Mouse (Mus musculus) induced T-regulatory cell, adult 2 months (primary cell): Measurements from ENCODE around the gene Trmt10c.
"Not testable (repeated sequence)": the region's sequence is repeated elsewhere in the genome, so short reads cannot be mapped to it uniquely, and the experiment has no call there.

Source experiments
- DNase-seq: peaks from one replicate; pipeline ENCODE4 v3.0.0-alpha.2; 2012; ENCODE audit warnings: low read depth

The Trmt10c gene

DNA sequence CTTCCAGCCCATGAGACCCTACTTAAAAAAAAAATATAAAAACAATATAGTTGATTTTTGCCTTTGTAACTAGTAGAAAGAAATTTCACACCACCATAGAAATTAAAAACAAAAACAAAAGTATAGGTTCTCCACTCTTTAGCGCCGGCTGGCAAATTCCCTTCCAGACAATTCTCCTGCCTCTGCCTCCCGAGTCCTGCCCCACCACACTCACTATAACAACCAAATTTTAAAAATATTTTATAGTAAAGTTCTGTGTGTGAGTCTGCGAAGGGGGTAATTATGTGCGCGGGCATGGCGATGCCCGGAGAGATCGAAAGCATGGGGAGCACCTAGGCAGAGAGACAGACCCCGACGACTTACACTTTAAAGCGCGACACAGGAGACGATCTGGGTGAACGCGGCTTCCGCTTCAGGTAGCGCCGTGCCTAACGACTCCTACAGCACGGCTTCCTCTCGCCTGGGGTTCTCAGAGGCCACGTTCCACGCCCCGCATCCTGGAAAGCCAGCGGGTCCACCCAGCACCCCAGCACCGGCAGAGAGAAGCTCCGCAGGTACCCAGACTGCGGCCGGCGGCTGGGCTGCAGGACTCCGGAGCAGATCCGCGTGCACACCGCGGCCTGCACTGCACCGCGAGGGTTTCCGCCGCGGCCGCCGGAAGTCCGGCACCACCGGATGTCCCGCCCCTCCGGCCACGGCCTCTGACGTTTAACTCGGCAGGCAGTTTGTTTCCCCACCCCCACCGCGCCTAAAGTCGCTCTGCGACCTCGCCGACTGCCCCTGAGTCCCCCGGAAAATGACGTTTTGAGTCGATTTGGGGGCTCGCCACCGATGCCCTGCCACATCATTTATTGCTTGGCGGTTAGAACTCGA is at the start of gene Trmt10c:
Gene Trmt10c, minus strand, starts transcription at position 682 of the 873 bp plus-strand sequence.
- peak; percentile 95 for DNase-seq

DNA sequence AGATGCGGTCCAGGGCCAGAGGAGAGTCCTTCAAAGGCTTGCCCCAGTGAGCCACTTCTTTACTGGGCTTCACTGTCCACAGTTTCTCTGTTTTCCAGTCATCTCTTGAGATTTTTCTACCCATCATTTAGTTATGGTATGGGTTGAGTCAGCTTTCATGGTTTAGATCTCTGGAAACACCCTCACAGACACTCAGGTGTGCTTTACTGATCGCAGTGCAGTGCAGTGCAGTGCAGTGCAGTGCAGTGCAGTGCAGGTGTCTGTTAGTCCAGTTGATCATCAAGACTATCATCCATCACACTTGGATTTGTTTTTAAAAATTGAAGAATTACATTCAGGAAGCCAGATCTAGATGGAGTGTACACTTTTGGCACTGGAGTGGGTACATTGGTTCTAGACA is 48.7 kb upstream of the Trmt10c start:
- no peak for DNase-seq

DNA sequence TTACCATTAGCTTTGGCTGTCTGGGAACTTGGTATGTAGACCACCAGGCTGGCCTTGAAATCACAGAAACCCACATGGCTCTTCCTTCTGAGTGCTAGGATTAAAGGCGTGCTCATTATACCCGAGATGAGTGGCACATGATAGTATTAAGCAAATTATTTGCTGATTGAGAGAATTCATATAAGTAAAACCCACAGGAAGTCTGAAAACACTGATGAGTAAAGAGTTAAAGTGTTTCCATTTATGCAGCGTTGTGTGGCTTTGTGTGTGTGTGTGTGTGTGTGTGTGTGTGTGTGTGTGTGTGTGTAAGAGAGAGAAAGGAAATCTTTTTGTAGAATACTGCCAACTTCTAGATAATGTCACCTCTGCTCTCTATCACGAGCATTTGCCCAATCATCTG is 44.1 kb upstream of the Trmt10c start:
- DNase-seq = no peak

DNA sequence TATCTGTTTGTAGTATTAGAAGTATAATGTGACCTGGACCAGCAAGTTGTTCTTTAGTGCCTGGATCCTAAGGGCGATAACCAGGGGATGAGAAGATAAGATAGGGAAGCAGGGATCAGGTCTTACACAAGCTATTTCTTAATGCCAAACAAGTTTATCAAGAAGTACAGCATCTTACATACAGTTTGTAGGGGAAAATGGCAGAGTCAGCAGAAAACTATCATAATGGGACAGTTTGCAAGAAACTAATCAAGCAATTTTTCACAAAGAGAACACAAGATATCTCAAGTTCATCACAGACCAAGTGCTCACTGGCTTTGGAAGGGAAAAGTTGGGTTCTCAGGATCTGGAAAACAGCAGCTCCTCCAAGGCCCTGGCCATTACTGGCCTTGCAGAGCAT is 41.8 kb upstream of the Trmt10c start:
- DNase-seq = no peak

DNA sequence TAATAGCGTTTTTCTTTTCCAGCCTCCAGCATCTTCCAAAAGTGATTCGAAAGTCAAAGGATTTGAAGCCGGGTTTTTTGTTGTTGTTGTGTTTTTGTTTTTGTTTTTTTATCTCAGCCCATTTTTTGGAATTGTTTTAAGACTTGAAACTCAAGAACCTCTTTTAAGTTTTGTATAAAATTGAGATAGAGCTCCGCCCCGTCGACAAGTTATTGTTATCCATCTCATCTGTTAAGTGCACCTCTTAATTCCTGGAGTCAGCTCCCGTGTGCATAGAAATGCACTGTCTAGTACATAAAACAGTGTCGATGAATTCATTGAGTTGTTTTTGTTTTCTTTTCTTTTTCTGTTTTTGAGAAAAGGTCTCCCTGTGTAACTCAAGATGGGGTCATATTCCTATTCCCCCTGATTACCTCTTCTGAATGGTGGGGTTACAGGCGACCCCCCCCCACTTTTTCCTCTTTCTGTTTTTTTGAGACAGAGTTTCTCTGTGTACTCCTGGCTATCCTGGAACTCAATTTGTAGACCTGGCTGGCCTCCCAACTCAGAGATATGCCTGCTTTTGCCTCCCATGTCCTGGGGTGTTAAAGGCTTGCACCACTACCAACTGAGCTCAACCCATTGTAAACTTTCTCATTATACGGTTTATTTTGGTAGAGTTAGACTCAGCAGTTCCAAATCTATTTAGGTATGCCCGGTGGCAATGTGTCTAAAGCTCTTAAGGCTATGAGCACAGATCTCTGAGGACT is 38.7 kb upstream of the Trmt10c start:
- DNase-seq = peak; percentile 20

DNA sequence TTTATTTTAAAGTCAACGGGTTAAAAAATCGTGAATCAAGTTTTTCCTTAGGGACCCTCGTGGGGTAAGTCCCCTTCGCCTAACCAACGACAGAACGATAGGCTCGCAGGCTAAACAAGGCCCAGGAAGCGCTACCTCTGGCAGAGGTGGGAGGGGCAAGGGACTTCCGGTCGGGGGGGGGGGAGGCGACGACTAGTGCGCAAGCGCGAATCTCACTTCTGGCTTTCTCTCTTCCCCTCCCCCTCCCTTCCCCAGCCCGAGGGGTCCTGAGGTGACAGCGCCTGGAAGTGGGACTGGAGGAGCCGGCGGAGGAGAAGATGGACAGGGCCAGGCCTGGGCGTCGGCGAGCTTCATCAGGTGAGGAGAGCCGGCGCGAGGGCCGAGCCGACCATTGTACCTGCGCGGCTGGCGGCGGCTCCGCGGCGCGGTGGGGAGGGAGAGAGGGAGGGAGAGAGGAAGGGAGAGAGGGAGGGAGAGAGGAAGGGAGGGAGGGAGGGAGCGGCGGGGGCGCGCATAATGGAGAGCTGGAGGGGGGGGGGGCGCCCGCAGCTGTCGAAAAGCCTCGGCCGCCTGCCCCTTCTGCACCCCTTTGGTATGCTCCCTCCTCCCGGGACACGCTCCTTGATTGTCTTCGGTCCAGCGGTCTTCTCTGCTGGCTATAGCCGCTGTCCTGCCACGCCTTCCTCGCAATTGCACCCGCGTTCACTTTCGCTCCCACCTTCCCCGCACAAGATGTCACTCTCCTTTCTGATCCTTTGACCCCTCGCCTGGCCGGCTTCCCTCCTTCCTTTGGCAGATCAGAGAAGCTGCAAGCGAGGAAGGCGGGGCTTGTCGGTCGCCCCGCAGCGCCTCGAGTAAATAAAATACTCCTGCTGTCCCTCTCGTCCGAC is 37.8 kb upstream of the Trmt10c start:
- peak; percentile 93 for DNase-seq

DNA sequence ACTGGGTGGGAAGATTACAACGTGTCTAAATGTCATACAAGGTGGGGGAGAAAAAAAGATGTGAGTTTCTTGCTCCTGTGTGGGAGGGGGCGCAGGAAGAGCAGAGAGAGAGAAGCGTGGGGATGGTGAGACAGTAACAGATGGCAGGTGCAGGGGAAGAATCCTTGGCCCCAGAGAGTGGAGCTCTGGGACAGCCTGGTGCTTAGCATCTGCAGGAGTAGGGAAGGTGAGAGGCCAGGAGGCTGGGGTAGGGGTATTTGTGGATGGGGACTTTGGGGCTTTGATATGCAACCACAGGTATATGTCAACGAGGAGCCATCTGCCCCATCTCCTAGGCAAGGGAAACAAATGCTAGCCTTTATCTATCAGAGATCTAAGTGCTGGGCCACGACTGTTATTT is 36.9 kb upstream of the Trmt10c start:
- DNase-seq = no peak

DNA sequence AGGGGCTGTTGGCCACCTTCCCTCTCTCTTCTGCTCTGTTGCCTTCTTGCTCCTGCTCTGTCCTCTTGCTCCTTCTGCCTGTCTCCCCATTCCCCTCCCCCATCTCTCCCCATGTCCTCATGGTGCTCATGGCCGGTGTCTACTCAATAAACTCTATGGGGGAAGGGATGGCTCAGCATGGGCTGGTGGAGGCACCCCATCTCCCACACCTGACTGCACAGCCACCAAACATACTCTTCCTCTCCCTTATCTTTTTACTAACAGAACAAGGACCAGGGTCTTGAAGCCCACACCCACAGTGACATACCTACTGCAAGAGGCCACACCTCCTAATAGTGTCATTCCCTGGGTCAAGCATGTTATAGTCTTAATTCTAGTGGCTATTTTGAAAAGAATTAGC is 36.5 kb upstream of the Trmt10c start:
- DNase-seq = no peak

DNA sequence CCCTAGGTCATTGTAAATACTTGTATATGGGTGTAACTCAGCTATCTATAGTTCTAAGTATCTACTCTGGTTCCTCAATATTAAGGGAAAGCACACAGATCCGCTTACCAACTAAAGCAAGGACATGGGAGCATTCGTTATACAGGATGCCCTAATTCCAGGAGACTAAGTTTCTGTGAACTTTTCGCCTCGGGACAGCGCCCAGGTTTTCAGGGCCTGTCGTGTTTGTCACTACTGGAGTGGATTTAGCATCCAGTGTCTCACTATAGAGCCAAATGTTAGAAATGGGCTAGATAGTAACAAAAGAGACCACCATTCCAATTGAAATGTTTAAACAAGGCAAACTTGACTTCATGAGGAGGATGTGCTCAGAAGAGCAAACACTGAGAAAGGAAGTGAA is 35.5 kb upstream of the Trmt10c start:
- not testable (repeated sequence) for DNase-seq

DNA sequence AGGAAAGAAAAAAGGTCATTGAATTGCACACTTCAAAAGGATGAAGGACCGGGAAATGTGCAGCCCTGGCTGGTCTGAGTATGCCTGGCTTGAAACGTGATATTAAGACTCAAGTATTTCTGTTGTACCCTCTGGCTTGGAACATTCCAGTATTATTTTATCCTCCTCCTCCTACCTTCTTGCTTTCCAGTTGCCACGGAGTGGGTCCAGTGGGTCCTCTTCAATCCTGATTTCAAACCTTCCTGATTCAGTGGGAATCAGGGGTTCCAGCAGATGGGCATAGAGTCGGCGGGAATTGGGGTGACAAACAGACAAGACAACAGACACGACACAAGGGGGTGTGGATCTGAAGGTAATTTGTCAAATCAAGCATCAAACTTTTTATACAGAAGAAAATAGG is 34.9 kb upstream of the Trmt10c start:
- DNase-seq = no peak

DNA sequence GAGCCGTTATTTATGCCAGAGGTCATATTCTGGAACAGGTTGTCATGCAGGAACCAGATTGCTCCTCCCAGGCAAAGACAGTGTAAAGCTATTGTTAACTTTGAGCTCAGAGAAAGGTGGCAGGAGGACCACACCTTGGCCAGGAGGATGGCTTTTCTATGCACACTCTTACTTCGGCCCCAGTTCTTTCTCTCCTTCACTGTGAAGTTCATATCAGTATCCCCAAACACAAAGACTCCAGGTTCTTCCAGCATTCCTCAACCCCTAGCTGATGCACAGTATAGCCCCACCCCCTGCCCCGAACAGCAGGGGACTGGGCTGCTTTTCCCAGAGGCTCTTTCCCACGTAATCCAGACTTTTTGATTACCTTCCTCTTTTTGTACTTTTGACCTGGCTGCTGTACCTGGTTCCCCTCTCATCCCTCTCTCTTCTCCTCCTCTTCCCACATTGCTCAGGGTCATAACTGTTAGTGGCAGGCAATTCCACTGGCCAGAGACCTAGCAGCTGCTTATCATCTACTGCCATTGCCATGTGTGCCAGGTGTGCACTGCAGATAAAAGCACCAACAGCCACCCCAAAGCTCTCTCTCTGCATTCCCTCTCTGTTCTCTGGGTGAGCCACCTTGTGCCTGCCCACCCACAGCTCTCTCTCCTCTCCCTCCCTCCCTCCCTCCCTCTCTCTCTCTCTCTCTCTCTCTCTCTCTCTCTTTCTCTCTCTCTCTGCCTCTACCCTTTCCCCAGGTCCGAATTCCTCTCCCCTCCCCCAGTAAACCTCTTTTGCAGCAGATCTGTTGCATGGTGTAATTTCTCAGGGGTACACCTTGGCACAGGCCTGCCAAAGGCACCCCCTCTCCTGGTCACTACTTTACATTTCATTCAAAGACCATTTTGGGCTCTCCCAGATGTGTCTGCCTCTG is 34.0 kb upstream of the Trmt10c start:
- no peak for DNase-seq

DNA sequence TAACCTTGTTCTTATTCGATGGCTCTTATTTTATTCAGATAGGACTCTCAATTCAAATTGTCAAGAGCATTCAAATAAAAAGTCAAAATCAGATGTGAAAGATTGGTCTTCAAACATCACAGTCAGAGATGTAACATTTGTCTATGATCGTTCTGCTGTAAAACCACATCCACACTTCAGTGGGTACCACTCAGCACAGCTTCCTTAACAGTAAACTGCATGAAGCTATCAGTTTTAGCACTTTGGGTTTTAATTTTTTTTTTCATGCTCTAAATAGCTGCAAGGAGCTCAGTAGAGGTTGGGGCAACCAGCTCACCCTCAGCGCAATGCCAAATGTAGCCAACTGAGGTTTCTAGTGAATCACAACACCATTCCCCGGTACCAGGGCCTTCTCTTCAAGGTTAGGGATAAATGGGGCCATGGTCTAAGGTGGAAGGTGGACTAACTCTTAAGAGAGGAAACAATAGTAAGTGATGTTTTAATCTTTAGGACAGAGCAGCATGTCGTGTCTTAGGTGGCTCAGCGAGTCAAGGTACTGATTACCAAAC is 31.0 kb upstream of the Trmt10c start:
- DNase-seq = no peak

DNA sequence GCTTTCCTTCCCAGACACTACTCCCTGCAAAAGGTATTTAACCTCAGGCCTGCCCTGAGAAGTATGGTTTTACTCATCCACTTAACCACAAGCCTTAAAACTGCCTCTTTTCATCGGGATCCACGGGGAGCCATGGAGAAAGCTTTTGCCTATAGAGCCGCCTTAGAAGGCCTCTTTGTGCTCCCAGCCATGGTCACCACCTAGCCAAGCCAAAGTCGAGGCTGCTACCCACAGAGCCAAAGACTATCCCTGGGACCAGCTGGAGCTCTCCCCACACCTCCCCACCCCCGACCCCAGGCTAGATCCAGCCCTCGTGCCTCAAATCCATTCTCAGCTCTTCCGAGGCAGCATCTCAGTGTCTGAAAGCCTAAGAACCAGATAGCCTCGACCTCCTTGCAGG is 28.5 kb upstream of the Trmt10c start:
- no peak for DNase-seq

DNA sequence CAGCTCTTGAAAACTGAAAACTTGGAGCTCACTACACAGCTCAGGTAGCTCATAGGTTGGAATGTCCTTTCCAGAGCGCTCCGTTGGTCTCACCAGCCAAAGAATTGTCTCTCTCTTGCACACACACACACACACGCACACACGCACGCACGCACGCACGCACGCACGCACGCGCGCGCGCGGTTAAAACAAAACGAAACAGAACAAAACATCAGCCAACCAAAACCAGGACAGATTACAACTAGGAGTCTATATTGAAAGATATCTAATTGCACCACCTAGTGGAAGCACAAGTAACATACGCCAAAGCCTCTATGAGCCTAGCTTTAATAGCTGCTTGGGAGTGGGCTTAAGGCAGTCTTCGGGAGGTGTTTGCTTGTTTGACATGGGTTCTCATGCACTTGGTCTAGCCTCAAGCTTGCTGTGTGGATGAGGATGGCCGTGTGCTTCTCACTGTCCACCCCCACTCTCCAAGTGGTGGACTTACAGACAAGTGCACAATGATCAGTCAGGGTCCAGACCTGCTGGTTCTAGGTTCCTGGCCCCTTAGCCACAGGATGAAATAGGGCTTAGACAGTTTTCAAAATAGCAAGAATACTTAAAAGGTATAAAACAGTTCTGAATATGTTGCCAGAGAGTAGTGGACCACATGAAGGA is 26.8 kb upstream of the Trmt10c start:
- DNase-seq = peak; percentile 90

DNA sequence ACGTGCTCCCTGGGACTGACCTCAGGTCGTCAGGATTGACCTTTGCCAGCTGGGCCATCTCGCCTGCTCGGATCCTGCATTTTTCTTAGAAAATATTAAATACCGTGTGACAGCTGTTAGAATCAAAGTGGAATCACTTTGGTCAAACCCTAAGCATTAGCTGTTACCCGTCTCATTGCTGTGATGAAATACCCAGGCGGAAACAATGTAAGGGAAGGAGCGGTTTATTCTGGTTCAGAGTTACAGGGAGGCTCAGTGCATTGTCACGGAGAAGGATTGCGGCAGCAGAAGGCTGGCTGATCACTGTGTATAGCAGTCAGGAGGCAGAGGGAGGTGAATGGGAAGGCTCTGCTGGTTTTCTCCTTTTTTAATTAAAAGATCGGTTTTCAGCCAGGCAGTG is 25.4 kb upstream of the Trmt10c start:
- DNase-seq = no peak

DNA sequence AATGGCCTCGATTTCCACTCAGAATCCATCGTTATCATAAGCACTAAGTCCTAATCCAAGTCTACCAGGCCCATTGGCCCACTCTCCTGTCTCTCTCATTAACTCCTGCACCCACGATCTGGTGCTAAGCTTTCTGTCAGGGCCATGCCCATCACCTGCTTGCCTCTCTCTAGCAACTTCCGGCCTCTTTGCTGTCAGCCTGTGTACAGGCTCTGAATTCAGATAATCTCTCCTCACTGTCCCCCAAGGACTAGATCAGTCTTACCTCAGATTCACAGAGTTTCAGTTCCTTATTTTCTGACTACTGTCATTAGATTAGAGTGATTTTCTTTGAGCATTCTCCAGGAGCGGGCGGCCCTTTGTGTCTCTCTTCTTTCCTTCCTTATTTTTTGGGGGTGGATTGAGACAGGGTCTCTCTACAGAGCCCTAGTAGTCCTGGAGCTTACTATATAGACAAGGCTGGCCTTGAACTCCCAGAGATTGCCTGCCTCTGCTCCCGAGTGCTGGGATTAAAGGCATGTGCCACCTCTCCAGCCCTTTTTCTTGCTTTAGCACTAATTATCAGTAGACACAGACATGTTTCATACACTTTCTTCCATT is 24.5 kb upstream of the Trmt10c start:
- no peak for DNase-seq

DNA sequence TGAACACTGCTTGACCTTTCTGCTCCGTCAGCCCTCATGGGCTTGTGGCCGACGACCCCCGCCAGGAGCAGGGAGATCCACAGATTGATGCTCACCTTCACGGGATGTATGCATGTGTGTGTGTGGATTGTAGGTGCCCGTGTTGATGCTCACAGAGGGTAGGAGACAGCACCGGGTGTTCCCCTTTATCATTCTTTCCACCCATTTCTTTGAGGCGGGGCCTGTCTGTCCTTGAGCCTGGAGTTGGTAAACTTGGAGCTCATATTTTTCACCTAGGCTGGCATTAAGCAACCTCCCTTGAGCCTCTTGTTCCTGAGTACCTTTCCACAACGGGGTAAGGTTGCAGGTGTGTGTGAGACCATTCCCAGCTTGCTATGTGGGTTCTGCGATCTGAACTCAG is 20.5 kb upstream of the Trmt10c start:
- DNase-seq = no peak

DNA sequence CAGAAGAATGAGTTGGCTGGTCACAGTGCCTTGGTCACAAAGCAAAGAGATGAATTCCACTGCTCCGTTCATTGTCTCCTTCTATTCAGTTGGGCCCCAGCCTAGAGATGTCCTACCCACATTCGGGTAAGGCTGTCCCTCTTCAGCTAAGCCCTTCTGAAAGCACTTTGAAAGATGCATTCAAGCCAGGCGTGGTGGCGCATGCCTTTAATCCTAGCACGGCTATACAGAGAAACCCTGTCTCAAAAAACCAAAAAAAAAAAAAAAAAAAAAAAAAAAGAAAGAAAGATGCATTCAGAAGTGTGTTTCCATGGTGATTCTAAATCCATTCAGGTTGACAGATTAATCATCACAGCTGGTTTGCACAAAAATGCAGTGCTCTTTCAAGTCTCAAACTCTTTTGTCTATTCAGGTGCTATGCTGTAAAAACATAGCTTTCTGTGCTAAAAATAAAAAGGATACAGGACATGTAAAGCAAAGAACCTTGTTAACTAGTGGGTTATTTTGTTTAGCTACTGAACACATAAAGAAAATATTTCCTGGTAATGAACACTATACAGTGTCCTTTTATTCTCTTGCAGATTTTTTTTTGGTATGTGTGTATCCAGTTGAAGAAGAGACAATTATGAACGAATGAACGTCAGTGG is 19.4 kb upstream of the Trmt10c start:
- DNase-seq = no peak

DNA sequence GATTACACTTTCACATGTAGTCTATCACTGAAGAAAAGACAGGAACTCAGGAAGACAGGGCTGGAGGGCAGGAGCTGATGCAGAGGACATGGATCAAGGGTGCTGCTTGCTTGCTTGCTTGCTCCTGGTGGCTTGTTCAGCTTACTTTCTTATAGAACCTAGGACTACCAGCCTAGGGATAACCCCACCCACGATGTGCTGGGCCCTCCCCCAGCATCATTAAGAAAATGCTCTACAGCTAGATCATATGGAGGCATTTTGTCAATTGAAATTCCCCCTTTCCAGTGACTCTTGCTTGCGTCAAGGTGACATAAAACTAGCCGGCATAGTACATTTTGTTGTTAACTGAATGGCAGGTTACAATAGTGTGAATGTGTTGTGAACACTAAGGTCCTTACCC is 18.3 kb upstream of the Trmt10c start:
- DNase-seq = no peak

DNA sequence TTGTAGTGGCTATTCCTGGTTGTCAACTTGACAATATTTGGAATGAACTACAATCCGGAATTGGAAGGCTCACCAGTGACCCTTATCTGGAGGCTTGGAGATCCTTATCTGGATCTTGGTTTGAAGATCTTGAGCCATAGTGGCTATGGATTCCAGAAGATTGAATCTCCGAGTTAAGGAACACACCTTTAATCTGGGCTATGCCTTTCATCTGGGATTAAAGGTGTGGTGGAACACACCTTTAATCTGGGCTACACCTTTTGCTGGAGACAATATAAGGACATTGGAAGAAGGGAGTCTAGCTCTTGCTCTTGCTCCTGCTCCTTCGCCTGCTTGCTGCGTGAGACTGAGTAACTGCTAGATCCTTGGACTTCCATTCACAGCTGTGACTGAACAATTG is 10.4 kb upstream of the Trmt10c start, which contains the start of gene Senp7:
Gene Senp7, plus strand, starts transcription at position 301 of the 400 bp plus-strand sequence.
- DNase-seq = not testable (repeated sequence)
